Mouse (Mus musculus) forebrain, embryonic 14.5 days (tissue): ENCODE data around the gene Psme2. TPM values are rescaled to one million over a fixed set of nuclear protein-coding genes. Genes with fewer than 3 reads are reported as not detected.

ENCODE experiments used
- ATAC-seq: fragments of 200-750 bp; cut with Nextera tagmentation; 2 replicates; pipeline ENCODE4 v1.8.0; 2017; ENCODE audit warnings: mild to moderate bottlenecking, moderate library complexity
- DNase-seq: peaks from one replicate; pipeline ENCODE4 v3.0.0-alpha.2; 2015; ENCODE audit warnings: low spot score
- H3K27ac ChIP-seq: fragments of 300-500 bp; sonication (generic); 2 replicates; pipeline ENCODE4 v1.5.1; 2014; ENCODE audit warnings: low read depth, mild to moderate bottlenecking, control low read depth, low read length, moderate library complexity
- H3K27me3 ChIP-seq: fragments of 300-500 bp; sonication (generic); replicated peaks from 2 replicates; pipeline ENCODE4 v1.6.1; 2014; ENCODE audit warnings: low read length, control low read depth, mixed read lengths; ENCODE audit not compliant: control insufficient read depth, insufficient read depth
- H3K36me3 ChIP-seq: fragments of 300-500 bp; sonication (generic); 2 replicates; pipeline ENCODE4 v1.6.1; 2014; ENCODE audit warnings: low read length, control low read depth; ENCODE audit not compliant: control insufficient read depth, insufficient read depth
- H3K4me1 ChIP-seq: fragments of 300-500 bp; sonication (generic); 2 replicates; pipeline ENCODE4 v1.6.1; 2014; ENCODE audit warnings: antibody characterized with exemption, low read length, control low read depth; ENCODE audit not compliant: control insufficient read depth, insufficient read depth
- H3K4me2 ChIP-seq: fragments of 300-500 bp; sonication (generic); 2 replicates; pipeline ENCODE4 v1.6.1; 2014; ENCODE audit warnings: mild to moderate bottlenecking, control low read depth, low read length
- H3K4me3 ChIP-seq: fragments of 300-500 bp; sonication (generic); 2 replicates; pipeline ENCODE4 v1.5.1; 2014; ENCODE audit warnings: low read depth, low read length, control low read depth
- H3K9ac ChIP-seq: fragments of 300-500 bp; sonication (generic); 2 replicates; pipeline ENCODE4 v1.6.1; 2014; ENCODE audit warnings: mild to moderate bottlenecking, low read length, control low read depth, moderate library complexity
- H3K9me3 ChIP-seq: fragments of 300-500 bp; sonication (generic); replicated peaks from 2 replicates; pipeline ENCODE4 v1.6.1; 2016; ENCODE audit warnings: low read length, control low read depth, mixed read lengths; ENCODE audit not compliant: control insufficient read depth
- WGBS: fragments of 180-500 bp; shearing (Covaris S2); extraction: QIAGEN DNeasy Blood & Tissue Kit; methylation state at CpG from one replicate; pipeline ENCODE4 v1.1.7; 2014; 5-methylcytosine and 5-hydroxymethylcytosine counted together
- polyA plus RNA-seq: library from polyadenylated mRNA; unstranded; fragments of >200 nt; fragmentation: Nextera tagmentation; extraction: Ambion mirVana; gene quantifications from 2 replicates; pipeline ENCODE4 v1.2.1, GENCODE M21; 2014

Gene Psme2
- polyA plus RNA-seq: 206 and 213 TPM in 2 replicates

DNA sequence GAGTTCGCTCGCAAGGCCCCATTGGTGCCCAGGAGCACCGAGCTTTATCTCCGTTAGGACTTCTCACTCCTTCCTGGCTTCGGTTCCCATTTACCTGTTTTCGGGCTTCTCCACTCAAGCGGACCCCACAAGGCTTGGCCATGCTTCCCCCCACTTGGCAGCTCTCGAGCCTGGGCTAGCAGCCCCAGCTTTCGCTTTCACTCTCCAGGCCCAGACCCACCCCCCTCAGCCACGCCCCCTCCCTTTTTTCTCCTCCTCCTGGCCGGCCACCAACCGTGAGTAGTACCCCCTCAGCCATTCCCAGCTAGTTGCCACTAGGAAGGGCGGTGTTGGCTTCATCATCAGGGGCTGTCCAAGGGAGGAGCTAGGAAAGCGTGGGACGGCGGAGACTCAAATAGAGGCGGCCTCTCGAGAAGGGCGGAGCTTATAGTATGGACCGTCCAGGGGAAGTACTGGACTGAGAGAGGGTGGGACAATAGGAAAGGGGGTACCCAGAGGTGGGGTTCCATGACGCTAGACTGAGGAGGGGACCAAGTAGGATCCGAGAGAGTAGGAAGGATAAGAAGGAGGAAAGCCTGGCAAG, at the start of gene Psme2:
Gene Psme2, minus strand, starts transcription at position 366 of the 583 bp plus-strand sequence.
- Histone ChIP-seq H3K36me3 (peaks cover 26% of the 10 kb centered on the region), H3K27me3 (no peaks in the 10 kb centered on the region), H3K9me3 (no peaks in the 10 kb centered on the region), H3K4me2 (peak within 1 kb of the TSS; percentile 98), H3K4me1 (peaks cover 14% of the 10 kb centered on the region; the same call in 1 of the 2 replicates), H3K9ac (peak within 1 kb of the TSS; percentile 82), H3K4me3 (peak within 1 kb of the TSS; percentile 87), H3K27ac (peak within 1 kb of the TSS; percentile 81)
- DNase-seq (peak; percentile 98), ATAC-seq (peak; percentile 97)
- under 1% methylated on average over 21 of the region's 22 CpGs for WGBS

DNA sequence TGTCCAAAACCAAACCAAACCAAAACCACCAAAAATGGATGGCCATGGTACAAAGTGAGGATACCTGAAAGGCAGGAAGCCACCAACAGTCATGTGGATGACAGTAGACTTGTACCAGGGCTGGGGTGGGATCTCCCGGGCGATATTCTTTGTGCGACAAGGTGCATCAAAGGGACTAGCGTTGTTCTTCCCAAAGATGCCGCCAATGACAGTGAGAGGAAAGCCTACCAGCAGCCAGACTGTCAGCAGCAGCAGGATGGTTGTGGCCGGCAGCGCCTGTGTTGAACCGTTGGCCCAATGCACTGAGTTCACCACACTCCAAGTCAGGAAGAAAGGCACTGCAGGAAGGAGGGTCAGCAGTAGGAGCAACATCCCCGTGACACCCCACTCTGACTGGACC, 46.9 kb upstream of the Psme2 start, which contains the start of gene Gm49378:
Gene Gm49378, minus strand, starts transcription at position 101 of the 400 bp plus-strand sequence.
- Histone ChIP-seq H3K27ac (no peak within 1 kb of the TSS), H3K4me1 (peaks cover 11% of the 10 kb centered on the region), H3K9ac (no peak within 1 kb of the TSS), H3K27me3 (no peaks in the 10 kb centered on the region), H3K4me2 (no peak within 1 kb of the TSS), H3K9me3 (no peaks in the 10 kb centered on the region), H3K4me3 (no peak within 1 kb of the TSS), H3K36me3 (peaks cover 72% of the 10 kb centered on the region)
- DNase-seq (no peak), ATAC-seq (no peak)
- WGBS: 96% methylated on average over 9 of the region's 9 CpGs

DNA sequence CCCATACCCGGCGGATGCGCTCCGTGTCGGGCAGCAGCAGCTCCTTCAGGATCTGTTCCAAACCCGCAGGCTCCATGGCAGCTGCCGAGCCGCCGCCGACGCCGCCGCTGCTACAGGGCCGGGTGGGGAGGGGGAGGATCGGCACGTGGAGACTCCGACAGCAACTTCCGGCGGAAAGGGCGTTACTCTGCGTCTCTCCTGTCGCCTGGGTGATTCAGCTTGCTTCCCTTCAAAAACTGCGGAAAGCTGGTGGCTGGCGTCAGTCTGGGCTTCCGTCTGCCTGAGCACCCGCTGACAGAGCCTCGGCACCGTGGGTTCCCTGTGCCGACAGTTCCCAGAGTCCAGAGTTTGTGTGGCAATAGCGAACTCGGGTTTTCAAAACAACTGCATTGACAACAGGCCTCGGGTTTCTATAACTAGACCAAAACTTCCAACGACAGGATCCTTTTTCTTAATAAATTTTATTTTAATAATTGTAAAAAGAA, 44.7 kb upstream of the Psme2 start, which contains the start of gene Ipo4:
Gene Ipo4, minus strand, starts transcription at position 435 of the 485 bp plus-strand sequence.
- Histone ChIP-seq H3K27me3 (no peaks in the 10 kb centered on the region), H3K9me3 (no peaks in the 10 kb centered on the region), H3K27ac (peak within 1 kb of the TSS; percentile 77), H3K4me3 (peak within 1 kb of the TSS; percentile 58), H3K36me3 (peaks cover 81% of the 10 kb centered on the region), H3K4me1 (peaks cover 5% of the 10 kb centered on the region; the same call in 1 of the 2 replicates), H3K4me2 (peak within 1 kb of the TSS; percentile 86), H3K9ac (peak within 1 kb of the TSS; percentile 70)
- WGBS: 2% methylated on average over 33 of the region's 33 CpGs
- DNase-seq (peak; percentile 96), ATAC-seq (peak; percentile 93)

DNA sequence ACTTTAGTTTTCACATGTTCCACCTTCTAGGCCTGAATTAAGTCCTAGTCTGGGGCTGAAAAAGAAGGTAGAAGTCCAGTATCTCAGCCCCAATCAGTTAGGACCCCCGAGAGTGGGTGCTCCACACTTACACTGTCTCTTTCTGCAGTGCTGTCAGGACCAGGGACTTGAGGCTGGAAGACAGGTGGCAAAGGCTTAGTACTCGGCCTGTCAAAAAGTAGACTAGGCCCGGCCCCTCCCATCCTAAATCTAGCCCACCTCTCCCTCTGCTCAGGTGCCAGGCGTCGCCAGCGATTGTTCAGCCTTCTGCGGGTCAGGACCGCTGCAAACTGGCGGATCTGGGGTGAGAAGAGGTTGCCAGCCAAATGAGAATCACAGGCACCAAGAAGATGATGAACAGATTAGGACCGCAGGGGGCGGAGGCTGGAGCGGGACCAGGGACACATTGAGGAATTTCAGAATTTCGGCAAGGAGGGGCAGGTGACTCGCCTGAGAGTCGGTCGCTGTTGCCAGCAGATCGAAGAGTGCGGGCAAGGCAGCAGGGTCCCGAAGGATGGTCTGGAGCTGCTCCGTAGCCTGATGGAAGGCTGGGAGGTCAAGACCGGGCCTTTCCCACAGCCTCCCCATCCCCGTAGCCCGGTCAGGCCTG, 44.1 kb upstream of the Psme2 start:
- Histone ChIP-seq H3K9me3 (no peaks in the 10 kb centered on the region), H3K27me3 (no peaks in the 10 kb centered on the region), H3K27ac (peak overlapping the region; percentile 77), H3K4me3 (peak overlapping the region; percentile 58), H3K36me3 (peaks cover 82% of the 10 kb centered on the region), H3K4me2 (peak overlapping the region; percentile 86), H3K9ac (peak overlapping the region; percentile 70), H3K4me1 (peaks cover 5% of the 10 kb centered on the region; the same call in 1 of the 2 replicates)
- DNase-seq: peak; percentile 37
- peak; percentile 32; the same call in 1 of the 2 replicates for ATAC-seq
- 4% methylated on average over 23 of the region's 23 CpGs for WGBS

DNA sequence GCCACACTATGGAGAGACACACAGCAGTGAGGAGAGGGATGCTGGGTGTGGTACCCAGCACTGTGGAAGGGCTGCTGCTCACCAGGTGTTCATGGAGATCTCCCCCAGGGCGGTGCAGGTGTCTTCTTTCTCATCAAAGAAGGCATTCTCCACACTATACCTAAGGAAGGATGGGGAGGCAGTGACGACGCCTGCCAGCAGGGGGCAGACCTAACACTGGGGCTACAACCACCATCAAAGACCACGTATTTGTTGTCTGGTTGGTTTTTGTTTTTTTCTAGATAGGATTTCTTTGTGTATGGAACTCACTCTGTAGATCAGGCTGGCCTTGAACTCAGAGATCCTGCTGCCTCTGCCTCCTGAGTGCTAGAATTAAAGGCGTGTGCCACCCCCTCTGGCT, 38.4 kb upstream of the Psme2 start:
- Histone ChIP-seq H3K4me1 (no peaks in the 10 kb centered on the region), H3K9ac (no peak overlapping the region), H3K4me2 (no peak overlapping the region), H3K36me3 (peaks cover 97% of the 10 kb centered on the region), H3K4me3 (no peak overlapping the region), H3K27me3 (no peaks in the 10 kb centered on the region), H3K27ac (no peak overlapping the region), H3K9me3 (no peaks in the 10 kb centered on the region)
- DNase-seq (no peak), ATAC-seq (no peak)
- WGBS: 62% methylated on average over 5 of the region's 5 CpGs

DNA sequence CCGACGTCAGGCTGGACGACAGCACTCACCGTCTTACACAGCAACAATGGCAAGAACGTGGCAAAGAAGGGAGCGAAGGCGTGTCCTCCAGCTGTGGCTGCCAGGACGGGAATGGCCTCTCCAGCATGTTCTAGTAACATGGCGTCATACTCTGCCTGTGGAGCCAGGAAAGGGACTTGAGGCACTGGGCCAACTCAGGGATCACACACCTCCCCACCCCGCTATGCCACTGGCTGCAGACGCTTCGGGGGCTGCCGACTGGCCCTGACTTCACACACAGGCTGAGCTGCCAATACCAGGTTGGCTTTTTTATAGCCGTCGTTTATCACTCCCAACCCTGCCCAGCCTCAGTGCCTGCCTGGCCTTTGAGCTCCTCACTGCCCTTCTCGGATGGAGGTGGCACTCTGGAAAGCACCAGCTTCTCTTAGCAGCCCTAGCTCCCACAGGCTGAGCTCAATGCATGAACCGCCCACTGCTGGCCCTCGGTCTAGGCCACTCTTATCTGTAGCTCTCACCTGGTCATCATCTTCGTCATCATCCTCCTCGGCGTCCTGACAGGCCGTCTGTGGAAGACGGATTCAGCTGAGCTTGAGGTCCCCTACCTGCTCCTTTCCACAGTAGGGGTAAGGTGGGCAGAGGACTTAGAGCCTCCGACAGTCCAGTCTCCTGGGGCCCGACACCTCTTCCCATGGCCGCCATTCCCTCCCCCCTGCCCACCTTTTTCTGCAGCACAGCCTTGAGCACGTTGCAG, 37.3 kb upstream of the Psme2 start:
- H3K9me3 ChIP-seq: no peaks in the 10 kb centered on the region
- 92% methylated on average over 27 of the region's 27 CpGs for WGBS
- peaks cover 94% of the 10 kb centered on the region for H3K36me3 ChIP-seq
- no peak overlapping the region for H3K27ac ChIP-seq
- H3K4me1 ChIP-seq: no peaks in the 10 kb centered on the region
- H3K4me3 ChIP-seq: no peak overlapping the region
- H3K4me2 ChIP-seq: no peak overlapping the region
- H3K9ac ChIP-seq: no peak overlapping the region
- ATAC-seq (no peak), DNase-seq (no peak)
- H3K27me3 ChIP-seq: no peaks in the 10 kb centered on the region

DNA sequence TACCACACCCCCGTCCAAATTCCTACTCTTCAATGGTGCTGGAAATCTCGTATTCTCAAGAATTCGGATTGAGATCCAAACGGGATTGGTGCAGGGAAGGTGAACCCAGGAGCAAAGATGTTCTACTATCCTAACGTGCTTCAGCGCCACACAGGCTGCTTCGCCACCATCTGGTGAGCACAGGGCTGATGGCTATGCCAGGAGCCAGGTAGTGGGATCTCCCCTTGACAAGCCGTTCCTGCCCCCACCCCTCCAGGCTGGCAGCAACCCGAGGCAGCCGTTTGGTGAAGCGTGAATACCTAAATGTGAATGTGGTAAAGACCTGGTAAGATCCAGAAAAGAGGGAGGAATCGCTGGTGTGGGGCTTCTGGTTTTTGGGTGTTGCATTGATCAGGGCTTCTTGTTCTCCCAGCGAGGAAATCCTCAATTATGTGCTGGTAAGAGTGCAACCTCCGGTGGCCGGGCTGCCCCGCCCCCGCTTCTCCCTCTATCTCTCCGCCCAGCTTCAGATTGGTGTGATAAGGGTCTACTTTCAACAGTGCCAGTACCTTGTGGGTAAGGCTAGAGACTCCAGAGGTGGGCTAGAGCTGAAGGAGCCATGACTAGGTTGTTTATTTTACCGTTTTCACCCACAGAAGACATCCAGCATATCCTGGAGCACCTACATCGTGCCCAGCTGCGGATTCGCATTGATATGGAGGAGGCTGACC, 27.7 kb upstream of the Psme2 start:
- Histone ChIP-seq H3K36me3 (0 out of 2 replicates have a peak, but pooled peaks cover under 1% of the 10 kb centered on the region), H3K27ac (0 out of 2 replicates have a peak overlapping the region, but pooled peaks have one; percentile 14), H3K4me3 (peak overlapping the region; percentile 13; the same call in 1 of the 2 replicates), H3K9ac (peak overlapping the region; percentile 17; the same call in 1 of the 2 replicates), H3K4me1 (no peaks in the 10 kb centered on the region), H3K4me2 (peak overlapping the region; percentile 31), H3K27me3 (no peaks in the 10 kb centered on the region), H3K9me3 (no peaks in the 10 kb centered on the region)
- DNase-seq: no peak
- WGBS: 55% methylated on average over 22 of the region's 22 CpGs
- peak; percentile 54; the same call in 1 of the 2 replicates for ATAC-seq

DNA sequence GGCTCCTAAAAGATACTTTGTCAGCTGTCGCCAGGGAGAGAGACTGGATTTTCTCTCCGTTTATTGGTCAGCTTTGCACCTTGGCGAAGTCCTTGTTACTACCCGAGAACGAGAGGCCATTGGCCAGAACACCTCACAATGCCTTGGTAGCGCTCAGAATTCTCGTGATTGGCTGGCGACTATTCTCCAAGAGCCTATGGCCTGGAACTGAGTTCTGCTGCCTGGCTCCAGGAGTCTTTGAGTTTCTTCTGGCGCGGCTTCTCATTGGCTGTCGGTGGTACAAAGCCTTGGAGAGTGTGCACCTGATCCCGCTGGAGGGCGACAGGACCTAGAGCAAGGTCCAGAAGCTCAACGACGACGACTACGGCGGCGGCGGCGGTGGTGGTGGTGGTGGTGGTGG, 26.9 kb upstream of the Psme2 start, which contains the start of gene Rec8:
Gene Rec8, plus strand, starts transcription at position 216 of the 400 bp plus-strand sequence.
- Histone ChIP-seq H3K4me1 (no peaks in the 10 kb centered on the region), H3K9me3 (no peaks in the 10 kb centered on the region), H3K4me3 (peak within 1 kb of the TSS; percentile 13; the same call in 1 of the 2 replicates), H3K27ac (0 out of 2 replicates have a peak within 1 kb of the TSS, but pooled peaks have one; percentile 14), H3K27me3 (no peaks in the 10 kb centered on the region), H3K36me3 (no peaks in the 10 kb centered on the region), H3K9ac (peak within 1 kb of the TSS; percentile 17; the same call in 1 of the 2 replicates), H3K4me2 (peak within 1 kb of the TSS; percentile 31)
- ATAC-seq: peak; percentile 62
- peak; percentile 61 for DNase-seq
- 25% methylated on average over 21 of the region's 21 CpGs for WGBS
